Mouse (Mus musculus) layer of hippocampus, adult 8-10 months (tissue): Measurements from ENCODE around the gene Gm7356. TPM values are rescaled to one million over a fixed set of nuclear protein-coding genes. Genes with fewer than 3 reads are reported as not detected.
"Not testable (repeated sequence)": the region's sequence is repeated elsewhere in the genome, so short reads cannot be mapped to it uniquely, and the experiment has no call there.

Source experiments
- DNase-seq, 2 experiments: peaks; one replicate each; pipeline ENCODE4 v3.0.0; 2022; ENCODE audit warnings: low spot score in 2 of 2
- total RNA-seq, 4 experiments: library from RNA; stranded (reverse); gene quantifications; 2 replicates each; pipeline ENCODE4 v1.2.4; 2022

Gene Gm7356
- not detected for total RNA-seq

DNA sequence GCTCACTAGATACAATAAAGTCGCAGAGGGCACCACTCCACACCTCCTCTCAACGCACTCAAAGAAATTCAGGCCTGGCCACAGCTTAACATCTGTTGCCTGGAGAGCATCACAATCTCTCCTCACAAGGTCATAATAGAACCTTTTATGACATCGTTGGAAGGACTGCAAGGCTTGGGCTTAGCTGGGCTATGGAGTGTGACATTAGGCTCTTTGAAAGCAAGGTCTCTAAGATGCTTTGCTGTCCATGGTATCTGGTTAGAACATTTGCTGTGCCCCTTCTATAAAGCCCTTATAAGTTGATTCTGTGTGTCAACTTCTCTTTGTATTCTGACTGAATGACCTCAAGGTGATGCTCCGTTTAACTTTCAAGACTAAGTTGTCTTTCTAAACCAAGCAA lies at the start of gene Gm7356:
Gm7356 (minus strand) TSS at position 101 of the 400 bp plus-strand sequence.
- not testable (repeated sequence) for DNase-seq

GRCm38 (mm10) chr17:14041880-14042279 lies 38.4 kb upstream of the Gm7356 start:
- DNase-seq, result not testable (repeated sequence)

DNA sequence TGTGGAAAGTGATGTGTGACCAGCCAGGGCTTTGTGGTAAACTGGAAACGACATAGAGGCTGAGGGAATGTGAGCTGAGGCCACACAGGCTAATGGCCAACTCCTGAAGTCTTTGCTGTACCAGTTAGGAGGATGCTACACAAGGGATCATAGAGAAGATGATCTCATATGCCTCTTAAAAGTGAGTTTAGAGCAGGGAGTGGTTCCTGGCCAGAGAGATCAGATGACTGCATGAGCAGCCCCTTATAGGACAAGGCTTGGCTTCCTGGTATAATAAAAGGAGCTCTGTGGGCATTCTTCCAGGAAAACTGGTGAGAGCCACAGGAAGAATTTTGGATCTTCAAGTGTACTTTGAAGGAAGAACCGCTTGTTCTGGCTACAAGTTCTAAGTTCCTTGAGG lies 33.5 kb upstream of the Gm7356 start:
- DNase-seq, result not testable (repeated sequence)

DNA sequence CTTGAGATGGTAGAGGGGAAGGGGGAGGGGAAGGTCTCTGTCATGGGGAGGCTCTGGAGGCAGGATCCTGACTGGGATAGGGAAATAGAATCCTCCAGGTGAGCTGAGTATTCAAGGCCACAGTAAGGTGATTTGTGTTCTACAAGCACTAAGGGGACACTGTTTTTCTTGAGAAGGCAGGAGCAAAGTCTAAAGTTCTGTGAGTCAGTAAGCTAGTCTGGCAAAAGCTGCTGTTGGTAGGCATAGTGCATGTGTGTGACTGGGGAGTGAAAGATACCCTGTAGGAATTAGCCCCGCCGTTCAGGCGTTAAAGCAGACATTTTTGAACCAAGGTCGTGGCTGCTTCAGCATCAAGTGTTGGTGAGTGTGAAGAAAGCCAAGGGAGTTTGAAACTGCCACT lies 32.6 kb upstream of the Gm7356 start:
- DNase-seq, result not testable (repeated sequence)

GRCm38 (mm10) chr17:13993425-13993824 lies 10.1 kb downstream of the Gm7356 start:
- DNase-seq, result not testable (repeated sequence)

GRCm38 (mm10) chr17:13987690-13988089 lies 15.8 kb downstream of the Gm7356 start:
- no peak for DNase-seq

DNA sequence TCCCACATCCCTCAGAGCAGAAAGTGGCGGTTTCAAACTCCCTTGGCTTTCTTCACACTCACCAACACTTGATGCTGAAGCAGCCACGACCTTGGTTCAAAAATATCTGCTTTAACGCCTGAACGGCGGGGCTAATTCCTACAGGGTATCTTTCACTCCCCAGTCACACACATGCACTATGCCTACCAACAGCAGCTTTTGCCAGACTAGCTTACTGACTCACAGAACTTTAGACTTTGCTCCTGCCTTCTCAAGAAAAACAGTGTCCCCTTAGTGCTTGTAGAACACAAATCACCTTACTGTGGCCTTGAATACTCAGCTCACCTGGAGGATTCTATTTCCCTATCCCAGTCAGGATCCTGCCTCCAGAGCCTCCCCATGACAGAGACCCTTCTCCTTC lies 32.7 kb downstream of the Gm7356 start:
- not testable (repeated sequence) for DNase-seq

DNA sequence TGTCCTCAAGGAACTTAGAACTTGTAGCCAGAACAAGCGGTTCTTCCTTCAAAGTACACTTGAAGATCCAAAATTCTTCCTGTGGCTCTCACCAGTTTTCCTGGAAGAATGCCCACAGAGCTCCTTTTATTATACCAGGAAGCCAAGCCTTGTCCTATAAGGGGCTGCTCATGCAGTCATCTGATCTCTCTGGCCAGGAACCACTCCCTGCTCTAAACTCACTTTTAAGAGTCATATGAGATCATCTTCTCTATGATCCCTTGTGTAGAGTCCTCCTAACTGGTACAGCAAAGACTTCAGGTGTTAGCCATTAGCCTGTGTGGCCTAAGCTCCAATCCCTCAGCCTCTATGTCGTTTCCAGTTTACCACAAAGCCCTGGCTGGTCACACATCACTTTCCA lies 33.6 kb downstream of the Gm7356 start:
- DNase-seq, result not testable (repeated sequence)

DNA sequence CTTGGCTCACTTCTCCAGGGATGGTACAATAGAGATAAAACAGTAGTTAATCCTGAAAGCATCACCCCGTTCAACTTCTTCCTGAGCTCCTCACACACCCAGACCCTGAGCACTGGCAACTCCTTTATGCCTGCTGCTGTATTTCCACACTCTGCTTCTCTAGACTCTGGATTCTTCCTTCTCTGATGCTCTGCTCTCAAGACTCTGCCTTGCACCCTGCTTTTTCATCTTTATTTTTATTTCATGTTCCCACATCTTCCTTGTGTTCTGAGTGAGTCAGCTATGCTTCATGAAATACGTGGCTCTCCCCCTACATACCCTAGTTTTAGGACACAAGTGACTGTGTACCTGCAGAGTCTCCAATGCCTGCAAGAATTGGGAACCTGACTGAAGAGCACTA lies 38.5 kb downstream of the Gm7356 start:
- DNase-seq, result not testable (repeated sequence)

GRCm38 (mm10) chr17:13962245-13962644 lies 41.3 kb downstream of the Gm7356 start:
- not testable (repeated sequence) for DNase-seq

- not testable (repeated sequence) for DNase-seq
Observed at GRCm38 (mm10) chr17:13958129-13958528, 45.4 kb downstream of the Gm7356 start.

- DNase-seq, result not testable (repeated sequence)
Observed at GRCm38 (mm10) chr17:13951570-13951969, 51.9 kb downstream of the Gm7356 start.

Other genes with a start within 250 kb of the Gm7356 start
- gene Afdn, start 243.2 kb downstream of the Gm7356 start, total RNA-seq, result 100 to 1,000 TPM; 105 to 120 (median 113) TPM
- 10 to 100 TPM; 18.3 to 21.9 (median 19.9) TPM for gene Tcte2, start 241.9 kb downstream of the Gm7356 start, total RNA-seq
- not detected for gene Gm7168, start 55.3 kb downstream of the Gm7356 start, total RNA-seq
- not detected for gene Gm7358, start 55.8 kb upstream of the Gm7356 start, total RNA-seq
- gene Dact2, start 200.6 kb upstream of the Gm7356 start, total RNA-seq, result 10 to 100 TPM; 22.7 to 26.5 (median 24.3) TPM